Mouse (Mus musculus) E14TG2a.4 (cell line): ENCODE measurements at regions not wholly inside any gene's neighbourhood (a gene's known extent, or its start where the extent isn't known, plus 50 kb on each side); places are given as distances from the start of the nearest gene placed in this dataset.

Source experiments
- H3K27me3 ChIP-seq: 2 replicates; pipeline ENCODE4 v1.6.1; 2014; ENCODE audit warnings: low read length, control low read depth; ENCODE audit not compliant: insufficient read depth
- H3K36me3 ChIP-seq: 2 replicates; pipeline ENCODE4 v1.6.1; 2014; ENCODE audit warnings: low read length, control low read depth; ENCODE audit not compliant: insufficient read depth
- H3K4me1 ChIP-seq: replicated peaks from 2 replicates; pipeline ENCODE4 v1.6.1; 2014; ENCODE audit warnings: low read depth, low read length, control low read depth
- H3K4me3 ChIP-seq: replicated peaks from 2 replicates; pipeline ENCODE4 v1.5.1; 2014; ENCODE audit warnings: mild to moderate bottlenecking, low read length
- H3K9me3 ChIP-seq: 2 replicates; pipeline ENCODE4 v1.6.1; 2014; ENCODE audit warnings: low read length, control low read depth
- CTCF ChIP-seq: conservative IDR thresholded peaks from 2 replicates; pipeline ENCODE4 v1.5.1; 2014; ENCODE audit warnings: low read length
- NANOG ChIP-seq: IDR thresholded peaks from 2 replicates; pipeline ENCODE4 v1.6.1; 2014; ENCODE audit warnings: borderline replicate concordance, low read length, mixed read lengths
- POU5F1 ChIP-seq: IDR thresholded peaks from 2 replicates; pipeline ENCODE4 v1.6.1; 2014; ENCODE audit warnings: low read length, borderline replicate concordance

- Histone ChIP-seq H3K4me3 (no peak overlapping the region), H3K27me3 (no peaks in the 10 kb centered on the region), H3K9me3 (peaks cover 2% of the 10 kb centered on the region), H3K36me3 (no peaks in the 10 kb centered on the region), H3K4me1 (no peaks in the 10 kb centered on the region)
- TF ChIP-seq POU5F1 (no peak), NANOG (no peak), CTCF (no peak)
These were observed 443.4 kb downstream of the Tns1 start for GRCm38 (mm10) chr1:73680829-73681228.

- Histone ChIP-seq H3K27me3 (no peaks in the 10 kb centered on the region), H3K36me3 (no peaks in the 10 kb centered on the region), H3K4me3 (no peak overlapping the region), H3K9me3 (peaks cover 5% of the 10 kb centered on the region), H3K4me1 (peaks cover 4% of the 10 kb centered on the region)
- no peak for TF ChIP-seq POU5F1
- TF ChIP-seq NANOG: no peak
- no peak for TF ChIP-seq CTCF
These were observed 450.4 kb downstream of the Tns1 start for GRCm38 (mm10) chr1:73673851-73674235.

- peaks cover 5% of the 10 kb centered on the region for H3K9me3 ChIP-seq
- H3K36me3 ChIP-seq: no peaks in the 10 kb centered on the region
- H3K4me3 ChIP-seq: no peak overlapping the region
- TF ChIP-seq POU5F1 (no peak), CTCF (no peak), NANOG (no peak)
- peaks cover 8% of the 10 kb centered on the region for H3K4me1 ChIP-seq
- H3K27me3 ChIP-seq: no peaks in the 10 kb centered on the region
These were observed 450.9 kb downstream of the Tns1 start for GRCm38 (mm10) chr1:73673191-73673850.

- no peak overlapping the region for H3K4me3 ChIP-seq
- peaks cover 8% of the 10 kb centered on the region for H3K4me1 ChIP-seq
- TF ChIP-seq POU5F1 (no peak), CTCF (no peak), NANOG (no peak)
These were observed 452.0 kb downstream of the Tns1 start for GRCm38 (mm10) chr1:73672239-73672638.

GRCm38 (mm10) chr1:73668691-73669090, 455.6 kb downstream of the Tns1 start:
- Histone ChIP-seq H3K4me1 (peaks cover 9% of the 10 kb centered on the region), H3K27me3 (no peaks in the 10 kb centered on the region), H3K9me3 (no peaks in the 10 kb centered on the region), H3K36me3 (no peaks in the 10 kb centered on the region), H3K4me3 (no peak overlapping the region)
- no peak for TF ChIP-seq NANOG
- TF ChIP-seq CTCF: no peak
- TF ChIP-seq POU5F1: no peak

More at GRCm38 (mm10) chr1:73672239-73672638, 452.0 kb downstream of the Tns1 start:
- Histone ChIP-seq H3K36me3 (no peaks in the 10 kb centered on the region), H3K9me3 (peaks cover 5% of the 10 kb centered on the region), H3K27me3 (no peaks in the 10 kb centered on the region)

GRCm38 (mm10) chr1:73663546-73663945, 460.7 kb downstream of the Tns1 start:
- Histone ChIP-seq H3K4me1 (peaks cover 6% of the 10 kb centered on the region), H3K9me3 (no peaks in the 10 kb centered on the region), H3K36me3 (no peaks in the 10 kb centered on the region), H3K4me3 (no peak overlapping the region), H3K27me3 (no peaks in the 10 kb centered on the region)
- TF ChIP-seq POU5F1 (no peak), CTCF (no peak), NANOG (no peak)

GRCm38 (mm10) chr1:73645011-73645410, 479.2 kb downstream of the Tns1 start:
- H3K4me3 ChIP-seq: no peak overlapping the region

GRCm38 (mm10) chr1:73644394-73644793, 479.9 kb downstream of the Tns1 start:
- TF ChIP-seq POU5F1 (no peak), NANOG (no peak), CTCF (no peak)
- 0 out of 2 replicates have a peak, but pooled peaks cover 4% of the 10 kb centered on the region for H3K27me3 ChIP-seq
- H3K36me3 ChIP-seq: no peaks in the 10 kb centered on the region
- H3K4me3 ChIP-seq: no peak overlapping the region
- peaks cover 8% of the 10 kb centered on the region; the same call in 1 of the 2 replicates for H3K4me1 ChIP-seq
- H3K9me3 ChIP-seq: peaks cover 8% of the 10 kb centered on the region; the same call in 1 of the 2 replicates

More at GRCm38 (mm10) chr1:73645011-73645410, 479.2 kb downstream of the Tns1 start:
- no peak for TF ChIP-seq POU5F1
- no peak for TF ChIP-seq CTCF
- TF ChIP-seq NANOG: no peak
- H3K9me3 ChIP-seq: peaks cover 8% of the 10 kb centered on the region; the same call in 1 of the 2 replicates
- H3K36me3 ChIP-seq: no peaks in the 10 kb centered on the region
- peaks cover 8% of the 10 kb centered on the region; the same call in 1 of the 2 replicates for H3K4me1 ChIP-seq
- H3K27me3 ChIP-seq: 0 out of 2 replicates have a peak, but pooled peaks cover 4% of the 10 kb centered on the region
